Mouse (Mus musculus) lung, postnatal 0 days (tissue): ENCODE measurements around the gene Lrrc38.
"Not testable (repeated sequence)": the region's sequence is repeated elsewhere in the genome, so short reads cannot be mapped to it uniquely, and the experiment has no call there.

Source experiments
- CTCF ChIP-seq: IDR thresholded peaks from 2 replicates; pipeline ENCODE4 v1.5.1; 2016; ENCODE audit warnings: antibody characterized with exemption, mild to moderate bottlenecking
- EP300 ChIP-seq: IDR thresholded peaks from 2 replicates; pipeline ENCODE4 v1.6.1; 2016; ENCODE audit warnings: antibody characterized with exemption, mild to moderate bottlenecking, control low read depth

GRCm38 (mm10) chr4:143345491-143345890 is 4.1 kb upstream of the Lrrc38 start:
- TF ChIP-seq CTCF, EP300: not testable (repeated sequence)
